Mouse (Mus musculus) heart, adult 2 months (tissue): ENCODE measurements around the gene Pgpep1.
A peak's percentile ranks its signal among the peaks of the same experiment; 100 is the strongest.

ENCODE experiments used
- CTCF ChIP-seq: fragments of 200-600 bp; IDR thresholded peaks from 2 replicates; pipeline ENCODE4 v1.8.1; 2022; ENCODE audit warnings: antibody characterized with exemption, mild to moderate bottlenecking, moderate library complexity
- EP300 ChIP-seq: fragments of 200-500 bp; IDR thresholded peaks from 2 replicates; pipeline ENCODE4 v1.6.1; 2011; ENCODE audit warnings: low read depth, low read length, control low read depth; ENCODE audit not compliant: insufficient read depth
- POLR2A ChIP-seq: fragments of 200-500 bp; IDR thresholded peaks from 2 replicates; pipeline ENCODE4 v1.6.1; 2011; ENCODE audit warnings: mild to moderate bottlenecking, low read depth, low read length, control low read depth; ENCODE audit not compliant: insufficient read depth

GRCm38 (mm10) chr8:70673079-70673856, 13.1 kb upstream of the Pgpep1 start, which contains the start of gene Lsm4:
- TF ChIP-seq POLR2A (peak; percentile 80), CTCF (peak; percentile 89), EP300 (peak; percentile 91)
